ENCODE assay signal across 27 mouse cellular contexts in the genomic region with DNA sequence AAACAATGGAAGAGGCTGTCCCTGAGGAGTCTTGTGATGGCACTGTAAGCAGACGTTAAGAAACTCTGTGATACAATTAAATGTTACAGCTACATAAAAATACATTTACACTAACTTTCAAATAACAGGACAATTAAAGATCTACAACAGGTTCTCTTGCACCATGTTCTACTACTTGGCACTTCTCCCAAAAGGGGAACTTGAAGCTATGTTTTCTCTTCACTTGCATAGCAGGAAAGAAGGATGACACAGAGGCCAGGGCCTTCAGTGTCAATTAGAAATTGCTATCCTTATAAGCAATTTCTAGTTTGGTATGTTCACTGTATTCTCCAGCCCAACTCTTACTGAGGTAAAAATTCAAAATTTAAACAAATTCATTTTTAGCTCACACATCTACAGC. TPM values are rescaled to one million over a fixed set of nuclear protein-coding genes. Genes with fewer than 3 reads are reported as not detected.
DNase-seq lines count a peak whose midpoint lies in the region; ATAC-seq and TF ChIP-seq lines count a peak whose summit lies in the region.
"Had no signal": no experiment of that assay in that cellular context is flagged by ENCODE, and none has a peak within 500 bp of the region (broad histone marks: within the 10 kb centered on the region; RNA-seq: fewer than 3 reads in every experiment).

No protein-coding gene starts in this region.

- 56% methylated on average over 1 of the region's 1 CpGs for WGBS in hindbrain, embryonic 14.5 days
- WGBS in hindbrain, postnatal 0 days: 42% methylated on average over 1 of the region's 1 CpGs
- WGBS in forebrain, embryonic 14.5 days: 83% methylated on average over 1 of the region's 1 CpGs

- no peaks in the 10 kb centered on the region for H3K9me3 ChIP-seq in hindbrain, embryonic 14.5 days (ENCODE audit: control insufficient read depth, low read length)
- H3K9me3 ChIP-seq in hindbrain, postnatal 0 days (ENCODE audit: low read length): no peaks in the 10 kb centered on the region
- H3K9me3 ChIP-seq in MEL (replicated peaks; ENCODE audit: insufficient read depth, low read length): no peaks in the 10 kb centered on the region
- no peaks in the 10 kb centered on the region for H3K9me3 ChIP-seq in forebrain, embryonic 14.5 days (replicated peaks; ENCODE audit: control insufficient read depth, low read length)
- H3K9me3 ChIP-seq: embryonic facial prominence, embryonic 13.5 days; embryonic facial prominence, embryonic 15.5 days; forebrain, embryonic 12.5 days had no signal

- H3K4me3 ChIP-seq in hindbrain, embryonic 14.5 days (replicated peaks; ENCODE audit: low read length): no peak overlapping the region
- no peak overlapping the region for H3K4me3 ChIP-seq in hindbrain, postnatal 0 days (ENCODE audit: low read length)
- H3K4me3 ChIP-seq in MEL (ENCODE audit: control insufficient read depth in 1 of 2, insufficient read depth in 1 of 2, low read depth in 2 of 2, low read length in 2 of 2): no peak overlapping the region
- no peak overlapping the region for H3K4me3 ChIP-seq in forebrain, embryonic 14.5 days (ENCODE audit: low read depth, low read length)
- H3K4me3 ChIP-seq: embryonic facial prominence, embryonic 13.5 days; embryonic facial prominence, embryonic 15.5 days; erythroblast, embryonic 14.5 days; forebrain, embryonic 10.5 days; forebrain, embryonic 12.5 days had no signal

- no peak for DNase-seq in hindbrain, embryonic 14.5 days (ENCODE audit: low spot score)
- DNase-seq in hindbrain, postnatal 0 days (ENCODE audit: low spot score): no peak
- DNase-seq in MEL (ENCODE audit: low read depth, low spot score): peak; percentile 62
- DNase-seq in brain, adult 2 months (ENCODE audit: low read depth, low spot score): peak; percentile 11
- no peak for DNase-seq in forebrain, embryonic 14.5 days (ENCODE audit: low spot score)
- no peak for DNase-seq in neural tube, embryonic 10.5 days (ENCODE audit: extremely low spot score, low spot score)
- DNase-seq: adrenal gland, adult 2 months; adrenal gland, postnatal 10 days; adrenal gland, postnatal 25 days; B cell, adult 2 months; cerebellum, adult 11-12 months; cerebellum, adult 2 months; cerebellum, adult 9-10 months; cerebellum, postnatal 10 days; cerebellum, postnatal 36 days; embryo, embryonic 11 days had no signal

- 0 out of 2 replicates have a peak overlapping the region, but pooled peaks have one; percentile 5 for H3K27ac ChIP-seq in hindbrain, embryonic 14.5 days
- no peak overlapping the region for H3K27ac ChIP-seq in hindbrain, postnatal 0 days
- no peak overlapping the region for H3K27ac ChIP-seq in MEL (ENCODE audit: control insufficient read depth, low read depth, low read length)
- H3K27ac ChIP-seq in forebrain, embryonic 14.5 days (ENCODE audit: low read depth, low read length): no peak overlapping the region
- H3K27ac ChIP-seq: embryonic facial prominence, embryonic 13.5 days; embryonic facial prominence, embryonic 15.5 days; forebrain, embryonic 10.5 days; forebrain, embryonic 12.5 days had no signal

- peaks cover 64% of the 10 kb centered on the region for H3K79me2 ChIP-seq in MEL (ENCODE audit: control insufficient read depth, insufficient read depth, low read length, poor library complexity)

- no peak for TF ChIP-seq RAD21 in MEL (IDR thresholded peaks at IDR 0.05; ENCODE audit: low read depth, low read length)

- TF ChIP-seq POLR2A in MEL (IDR thresholded peaks at IDR 0.05; ENCODE audit: control insufficient read depth in 1 of 2, insufficient read depth in 1 of 2, low read depth in 1 of 2, low read length in 2 of 2, poor library complexity in 1 of 2): no peak

- H3K4me2 ChIP-seq in hindbrain, embryonic 14.5 days (replicated peaks): no peak overlapping the region
- H3K4me2 ChIP-seq in hindbrain, postnatal 0 days (ENCODE audit: low read depth, low read length): no peak overlapping the region
- no peak overlapping the region for H3K4me2 ChIP-seq in forebrain, embryonic 14.5 days (ENCODE audit: low read length)
- H3K4me2 ChIP-seq: embryonic facial prominence, embryonic 13.5 days; embryonic facial prominence, embryonic 15.5 days; forebrain, embryonic 12.5 days had no signal

- ATAC-seq in hindbrain, embryonic 14.5 days (ENCODE audit: low FRiP score): no peak
- ATAC-seq in hindbrain, postnatal 0 days: no peak
- peak; percentile 37; the same call in 1 of the 2 replicates for ATAC-seq in megakaryocyte progenitor cell, adult 5-6 weeks (replicated peaks; ENCODE audit: poor library complexity)
- ATAC-seq in forebrain, embryonic 14.5 days: no peak
- ATAC-seq in CD4-positive, CD25-positive, alpha-beta regulatory T cell, adult 4 months: no peak
- ATAC-seq: forebrain, embryonic 16.5 days had no signal

- no peak for TF ChIP-seq CTCF in hindbrain, postnatal 0 days (IDR thresholded peaks at IDR 0.05; ENCODE audit: low read depth)
- no peak for TF ChIP-seq CTCF in MEL (IDR thresholded peaks at IDR 0.05 in 2 of 3, conservative IDR thresholded peaks at IDR 0.05 in 1 of 3; ENCODE audit: control insufficient read depth in 1 of 3, insufficient read depth in 1 of 3, low read depth in 2 of 3, low read length in 3 of 3, poor library complexity in 1 of 3, severe bottlenecking in 1 of 3)

- H3K36me3 ChIP-seq in hindbrain, embryonic 14.5 days (replicated peaks; ENCODE audit: control insufficient read depth, insufficient read depth): no peaks in the 10 kb centered on the region
- no peaks in the 10 kb centered on the region for H3K36me3 ChIP-seq in hindbrain, postnatal 0 days (ENCODE audit: insufficient read depth, low read length)
- peaks cover 5 to 14% of the 10 kb centered on the region in 2 experiments for H3K36me3 ChIP-seq in MEL (ENCODE audit: control insufficient read depth in 1 of 2, insufficient read depth in 2 of 2, low read length in 2 of 2)
- 0 out of 2 replicates have a peak, but pooled peaks cover 8% of the 10 kb centered on the region for H3K36me3 ChIP-seq in forebrain, embryonic 14.5 days (ENCODE audit: control insufficient read depth, insufficient read depth, low read length)

- H3K4me1 ChIP-seq in hindbrain, embryonic 14.5 days (replicated peaks; ENCODE audit: control insufficient read depth, insufficient read depth, low read length): no peaks in the 10 kb centered on the region
- no peaks in the 10 kb centered on the region for H3K4me1 ChIP-seq in hindbrain, postnatal 0 days (ENCODE audit: insufficient read depth, low read length)
- H3K4me1 ChIP-seq in MEL (ENCODE audit: control insufficient read depth in 1 of 2, insufficient read depth in 2 of 2, low read length in 2 of 2): peaks cover 7 to 11% of the 10 kb centered on the region in 2 experiments; a peak in 2 of 4 replicates
- no peaks in the 10 kb centered on the region for H3K4me1 ChIP-seq in forebrain, embryonic 14.5 days (ENCODE audit: control insufficient read depth, insufficient read depth, low read length)
- H3K4me1 ChIP-seq: embryonic facial prominence, embryonic 15.5 days; forebrain, embryonic 10.5 days; forebrain, embryonic 12.5 days had no signal

- TF ChIP-seq EP300 in MEL (IDR thresholded peaks at IDR 0.05; ENCODE audit: low read depth in 1 of 2, low read length in 2 of 2): no peak

- no peak overlapping the region for H3K9ac ChIP-seq in hindbrain, embryonic 14.5 days
- no peak overlapping the region for H3K9ac ChIP-seq in hindbrain, postnatal 0 days (replicated peaks; ENCODE audit: low read length)
- H3K9ac ChIP-seq in MEL (ENCODE audit: control insufficient read depth, low read depth, low read length, poor library complexity, severe bottlenecking): no peak overlapping the region
- H3K9ac ChIP-seq in forebrain, embryonic 14.5 days (ENCODE audit: low read length): no peak overlapping the region
- H3K9ac ChIP-seq: embryonic facial prominence, embryonic 13.5 days; embryonic facial prominence, embryonic 15.5 days; forebrain, embryonic 12.5 days had no signal

- H3K27me3 ChIP-seq in hindbrain, embryonic 14.5 days (ENCODE audit: control insufficient read depth, insufficient read depth, low read length): no peaks in the 10 kb centered on the region
- H3K27me3 ChIP-seq in hindbrain, postnatal 0 days (ENCODE audit: insufficient read depth, low read length): no peaks in the 10 kb centered on the region
- H3K27me3 ChIP-seq in MEL (ENCODE audit: control insufficient read depth in 1 of 2, insufficient read depth in 2 of 2, low read length in 2 of 2): no peaks in the 10 kb centered on the region
- H3K27me3 ChIP-seq in forebrain, embryonic 14.5 days (replicated peaks; ENCODE audit: control insufficient read depth, insufficient read depth, low read length): no peaks in the 10 kb centered on the region
- H3K27me3 ChIP-seq: embryonic facial prominence, embryonic 13.5 days; embryonic facial prominence, embryonic 15.5 days; forebrain, embryonic 12.5 days had no signal

TF ChIP-seq in MEL, 35 proteins besides CTCF, POLR2A, EP300 and RAD21 (continues in another document):
- TF ChIP-seq SMC3 (IDR thresholded peaks at IDR 0.05; ENCODE audit: low read depth, low read length) (no peak), TBP (IDR thresholded peaks at IDR 0.05; ENCODE audit: low read depth, low read length) (no peak), HCFC1 (IDR thresholded peaks at IDR 0.05; ENCODE audit: low read depth, low read length) (no peak)

RNA-seq across cellular contexts. Expression of gene Zfp292, which starts 8.5 kb away (rescaled TPM):
- 34.8 and 36.5 TPM in 2 replicates for polyA plus RNA-seq in hindbrain, embryonic 14.5 days (2014; fragmentation: Nextera tagmentation; extraction: Ambion mirVana)
- total RNA-seq in hindbrain, postnatal 0 days (2014; rRNA removed): 22.6 and 25.6 TPM in 2 replicates
- polyA plus RNA-seq in hindbrain, postnatal 0 days (2015; fragmentation: Nextera tagmentation; extraction: Ambion mirVana): 15.1 and 15.6 TPM in 2 replicates
- 9.8 and 14.3 TPM in 2 replicates for total RNA-seq in MEL (2012; rRNA removed)
- 10 to 100 TPM; 16.8 to 19.4 TPM for polyA plus RNA-seq in MEL (2012; ENCODE audit: insufficient read depth in 1 of 2, insufficient read length in 2 of 2, low read depth in 1 of 2, low replicate concordance in 2 of 2, missing spikeins in 1 of 2)
- 26.6 and 32.5 TPM in 2 replicates for total RNA-seq in megakaryocyte progenitor cell, adult 5-6 weeks (2015)
- total RNA-seq in megakaryocyte progenitor cell, adult 5-6 weeks (2017): 21.5 and 31.3 TPM in 2 replicates
- 38.8 and 41.6 TPM in 2 replicates for polyA plus RNA-seq in forebrain, embryonic 14.5 days (2014; fragmentation: Nextera tagmentation; extraction: Ambion mirVana)
- 10 to 100 TPM; 22.0 to 28.5 TPM for polyA plus RNA-seq in CD4-positive, CD25-positive, alpha-beta regulatory T cell, adult 4 months (2017; shearing (Covaris generic))

RNA-seq across cellular contexts. Expression of gene Cga, which starts 19.3 kb away (rescaled TPM):
- not detected in 2 replicates for polyA plus RNA-seq in hindbrain, embryonic 14.5 days (2014; fragmentation: Nextera tagmentation; extraction: Ambion mirVana)
- not detected in 2 replicates for total RNA-seq in hindbrain, postnatal 0 days (2014; rRNA removed)
- not detected in 2 replicates for polyA plus RNA-seq in hindbrain, postnatal 0 days (2015; fragmentation: Nextera tagmentation; extraction: Ambion mirVana)
- not detected in 2 replicates for total RNA-seq in MEL (2012; rRNA removed)
- not detected for polyA plus RNA-seq in MEL (2012; ENCODE audit: insufficient read depth in 1 of 2, insufficient read length in 2 of 2, low read depth in 1 of 2, low replicate concordance in 2 of 2, missing spikeins in 1 of 2)
- total RNA-seq in megakaryocyte progenitor cell, adult 5-6 weeks (2015): not detected in 2 replicates
- total RNA-seq in megakaryocyte progenitor cell, adult 5-6 weeks (2017): not detected in 2 replicates
- polyA plus RNA-seq in forebrain, embryonic 14.5 days (2014; fragmentation: Nextera tagmentation; extraction: Ambion mirVana): 0.36 TPM in 1 of 2 replicates, not detected in the other
- polyA plus RNA-seq in CD4-positive, CD25-positive, alpha-beta regulatory T cell, adult 4 months (2017; shearing (Covaris generic)): not detected
- total RNA-seq: adrenal gland, adult 2 months; adrenal gland, postnatal 10 days; adrenal gland, postnatal 25 days; adrenal gland, postnatal 4 days; common myeloid progenitor, adult 5-6 weeks had no signal
- polyA plus RNA-seq: adrenal gland, adult 2 months; cerebellum, adult 2 months; erythroblast, embryonic 14.5 days; forebrain, embryonic 16.5 days; frontal cortex, adult 2 months had no signal

Comparison
In these comparisons a context has a peak if more than half of its experiments do, and no peak if none do; other contexts are left out.
1. DNase-seq: peak in MEL (single experiment) and brain, adult 2 months (single experiment); none in hindbrain, embryonic 14.5 days (single experiment), hindbrain, postnatal 0 days (single experiment), forebrain, embryonic 14.5 days (single experiment) and neural tube, embryonic 10.5 days (single experiment).